Mouse (Mus musculus) forebrain, embryonic 10.5 days (tissue): Measurements from ENCODE around the gene Gatad2b. TPM values are rescaled to one million over a fixed set of nuclear protein-coding genes. Genes with fewer than 3 reads are reported as not detected.

ENCODE experiments used
- DNase-seq: peaks from one replicate; pipeline ENCODE4 v3.0.0-alpha.2; 2017; ENCODE audit warnings: low spot score; ENCODE audit errors: extremely low spot score
- H3K27ac ChIP-seq: fragments of 300-500 bp; sonication (generic); 2 replicates; pipeline ENCODE4 v1.5.1; 2016; ENCODE audit warnings: mild to moderate bottlenecking
- H3K27me3 ChIP-seq: fragments of 300-500 bp; sonication (generic); 2 replicates; pipeline ENCODE4 v1.6.1; 2016; ENCODE audit warnings: mild to moderate bottlenecking; ENCODE audit not compliant: poor library complexity, severe bottlenecking
- H3K36me3 ChIP-seq: fragments of 300-500 bp; sonication (generic); replicated peaks from 2 replicates; pipeline ENCODE4 v1.6.1; 2016; ENCODE audit warnings: mild to moderate bottlenecking, moderate library complexity
- H3K4me1 ChIP-seq: fragments of 300-500 bp; sonication (generic); 2 replicates; pipeline ENCODE4 v1.6.1; 2016
- H3K4me3 ChIP-seq: fragments of 300-500 bp; sonication (generic); 2 replicates; pipeline ENCODE4 v1.5.1; 2016; ENCODE audit warnings: mild to moderate bottlenecking, moderate library complexity
- H3K9me3 ChIP-seq: fragments of 300-500 bp; sonication (generic); 2 replicates; pipeline ENCODE4 v1.6.1; 2016; ENCODE audit warnings: mild to moderate bottlenecking, moderate library complexity
- WGBS: fragments of 180-500 bp; shearing (Covaris S2); methylation state at CpG from one replicate; pipeline ENCODE4 v1.1.7; 2016; 5-methylcytosine and 5-hydroxymethylcytosine counted together
- polyA plus RNA-seq: library from polyadenylated mRNA; unstranded; fragments of >200 nt; fragmentation: Nextera tagmentation; extraction: Ambion mirVana; gene quantifications from 2 replicates; pipeline ENCODE4 v1.2.1, GENCODE M21; 2016

Gatad2b gene
- polyA plus RNA-seq, 1 experiment from 2014 or later, result 12.4 TPM

DNA sequence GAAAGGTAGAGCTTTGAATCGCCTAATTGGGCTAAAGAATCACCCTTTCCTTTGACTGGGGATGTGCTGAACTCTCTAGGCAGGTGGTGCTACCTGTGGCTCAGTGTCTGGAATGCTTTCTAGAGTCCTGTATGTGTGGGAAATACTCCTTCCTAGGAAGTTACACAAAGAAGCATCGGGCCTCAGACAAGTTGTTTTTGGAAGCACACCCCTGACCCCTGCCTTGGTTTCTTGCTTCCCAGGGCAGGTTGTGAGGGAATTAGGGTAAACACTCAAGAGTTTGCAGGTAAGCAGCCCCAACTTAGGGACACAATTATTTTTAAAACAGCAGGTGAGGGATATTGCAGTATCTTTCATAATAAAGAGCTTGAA, 37.8 kb upstream of the Gatad2b start:
- no peaks in the 10 kb centered on the region for H3K9me3 ChIP-seq
- peak overlapping the region; percentile 86 for H3K27ac ChIP-seq
- H3K4me3 ChIP-seq, result peak overlapping the region; percentile 76
- no peaks in the 10 kb centered on the region for H3K27me3 ChIP-seq
- no peak for DNase-seq
- 31% methylated on average over 2 of the region's 2 CpGs for WGBS
- H3K36me3 ChIP-seq, result peaks cover 59% of the 10 kb centered on the region
- H3K4me1 ChIP-seq, result peaks cover 27% of the 10 kb centered on the region

DNA sequence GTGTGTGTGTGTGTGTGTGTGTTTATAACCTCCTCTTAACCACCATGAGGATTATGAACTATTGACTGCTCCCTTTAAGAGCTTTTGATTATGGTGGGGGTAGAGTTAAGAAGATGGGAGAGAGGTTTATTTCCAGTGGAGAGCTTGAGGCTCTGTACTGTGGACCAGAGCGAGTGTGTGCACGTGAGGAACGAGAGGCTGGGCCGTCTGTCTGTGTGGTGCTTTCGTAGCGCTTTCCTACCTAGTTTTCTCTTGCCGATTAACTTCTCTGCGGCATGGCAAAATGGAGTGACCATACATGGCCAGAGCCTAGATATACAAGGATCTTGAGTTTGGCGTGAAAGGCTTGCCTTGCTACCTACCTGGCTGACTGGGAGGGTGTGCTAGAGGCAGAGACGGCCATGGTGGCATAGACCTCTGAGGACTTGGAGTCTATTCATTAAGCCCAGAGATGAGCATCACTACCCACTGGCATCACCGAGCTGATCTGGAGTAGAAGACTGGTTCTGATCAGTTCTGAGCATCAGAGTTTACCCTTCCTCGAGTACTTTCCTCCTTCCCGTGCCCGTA, 37.1 kb upstream of the Gatad2b start:
- 93% methylated on average over 14 of the region's 14 CpGs for WGBS
- H3K27ac ChIP-seq, result no peak overlapping the region
- no peaks in the 10 kb centered on the region for H3K27me3 ChIP-seq
- H3K4me1 ChIP-seq, result peaks cover 24% of the 10 kb centered on the region
- no peak for DNase-seq
- H3K4me3 ChIP-seq, result peak overlapping the region; percentile 76
- no peaks in the 10 kb centered on the region for H3K9me3 ChIP-seq
- peaks cover 59% of the 10 kb centered on the region for H3K36me3 ChIP-seq

DNA sequence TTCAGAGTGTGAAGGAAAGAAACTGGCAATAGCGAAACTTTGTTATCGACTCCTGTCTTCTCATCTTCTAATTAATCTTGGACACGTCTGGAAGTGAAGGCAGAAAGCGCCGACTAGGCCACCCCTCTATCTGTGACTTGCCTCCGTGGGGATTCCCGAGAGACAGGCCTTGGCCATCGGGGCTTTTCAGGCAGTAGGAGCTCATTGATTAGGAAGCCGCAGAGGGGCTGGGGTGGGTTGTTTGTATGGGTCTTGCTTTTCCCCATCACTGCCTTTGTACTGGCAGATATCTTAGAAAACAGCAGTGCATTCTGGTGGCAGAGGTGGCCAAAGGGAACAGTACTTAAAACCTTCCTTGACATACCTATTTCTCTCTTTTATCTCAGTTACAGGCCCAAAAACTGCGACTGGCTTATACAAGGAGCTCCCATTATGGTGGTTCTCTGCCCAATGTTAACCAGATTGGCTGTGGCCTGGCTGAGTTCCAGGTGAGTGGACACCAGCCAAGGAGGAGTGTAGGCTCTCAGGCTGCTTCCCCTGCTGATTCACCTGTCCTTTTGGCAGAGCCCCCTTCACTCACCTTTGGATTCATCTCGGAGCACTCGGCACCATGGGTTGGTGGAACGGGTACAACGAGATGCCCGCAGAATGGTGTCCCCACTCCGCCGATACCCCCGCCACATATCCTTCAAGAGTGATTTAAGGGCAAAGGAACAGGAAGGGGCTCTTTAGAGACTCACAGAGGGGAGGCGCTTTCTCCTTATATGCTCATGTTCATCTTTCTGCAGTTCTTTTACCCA, 36.0 kb upstream of the Gatad2b start:
- WGBS, result 94% methylated on average over 19 of the region's 19 CpGs
- Histone ChIP-seq H3K4me3 (no peak overlapping the region), H3K36me3 (peaks cover 60% of the 10 kb centered on the region)

DNA sequence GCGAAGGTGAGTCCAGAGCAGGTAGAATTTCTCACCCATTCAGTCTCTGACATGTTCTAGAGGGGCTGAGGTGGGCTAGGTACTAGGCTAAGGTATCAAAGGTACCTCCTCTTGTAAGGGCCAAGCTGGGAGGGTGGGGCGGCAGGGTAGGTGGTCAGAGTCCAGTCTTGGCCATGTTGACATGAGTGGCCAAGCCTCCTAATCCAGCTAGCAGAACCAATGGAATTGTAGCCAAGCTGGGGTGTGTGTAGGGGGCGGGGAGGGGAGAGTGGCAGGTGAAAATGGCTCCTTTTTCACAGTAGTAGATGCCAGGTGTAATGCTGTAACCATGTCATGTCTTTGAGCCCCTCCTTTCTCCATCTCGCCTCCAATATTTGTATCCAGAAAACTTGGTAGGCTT, 34.5 kb upstream of the Gatad2b start:
- Histone ChIP-seq H3K9me3 (no peaks in the 10 kb centered on the region), H3K36me3 (peaks cover 74% of the 10 kb centered on the region), H3K27ac (no peak overlapping the region), H3K4me1 (peaks cover 22% of the 10 kb centered on the region), H3K4me3 (no peak overlapping the region), H3K27me3 (no peaks in the 10 kb centered on the region)
- no peak for DNase-seq
- WGBS, result 92% methylated on average over 4 of the region's 4 CpGs

More for the DNA sequence above, 36.0 kb upstream of the Gatad2b start:
- Histone ChIP-seq H3K9me3 (no peaks in the 10 kb centered on the region), H3K27ac (no peak overlapping the region), H3K4me1 (peaks cover 24% of the 10 kb centered on the region), H3K27me3 (no peaks in the 10 kb centered on the region)
- no peak for DNase-seq

DNA sequence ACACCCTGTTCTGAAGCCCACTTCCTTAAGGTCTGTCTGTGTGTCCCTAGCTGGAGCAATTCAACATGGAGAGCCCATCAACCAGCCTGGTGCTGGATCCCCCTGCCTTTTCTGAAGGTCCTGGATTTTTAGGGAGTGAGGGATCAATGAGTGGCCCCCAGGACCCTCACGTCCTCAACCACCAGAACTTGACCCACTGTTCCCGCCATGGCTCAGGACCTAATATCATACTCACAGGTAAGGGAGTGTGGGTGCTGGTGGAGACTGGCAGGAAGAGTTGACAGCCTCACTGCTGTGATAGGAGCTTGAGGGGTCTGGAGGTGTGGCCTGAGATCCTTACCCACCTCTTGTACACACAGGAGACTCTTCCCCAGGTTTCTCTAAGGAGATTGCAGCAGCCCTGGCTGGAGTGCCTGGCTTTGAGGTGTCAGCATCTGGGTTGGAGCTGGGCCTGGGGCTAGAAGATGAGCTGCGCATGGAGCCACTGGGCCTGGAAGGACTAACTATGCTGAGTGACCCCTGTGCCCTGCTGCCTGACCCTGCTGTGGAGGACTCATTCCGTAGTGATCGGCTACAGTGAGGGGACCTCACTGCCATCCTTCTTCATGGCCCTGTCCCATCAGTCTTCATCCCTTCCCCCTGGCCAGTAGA, 29.7 kb upstream of the Gatad2b start:
- 90% methylated on average over 5 of the region's 5 CpGs for WGBS
- DNase-seq, result no peak
- Histone ChIP-seq H3K4me1 (peaks cover 27% of the 10 kb centered on the region), H3K27ac (no peak overlapping the region), H3K27me3 (no peaks in the 10 kb centered on the region), H3K4me3 (no peak overlapping the region), H3K36me3 (peaks cover 72% of the 10 kb centered on the region), H3K9me3 (no peaks in the 10 kb centered on the region)

DNA sequence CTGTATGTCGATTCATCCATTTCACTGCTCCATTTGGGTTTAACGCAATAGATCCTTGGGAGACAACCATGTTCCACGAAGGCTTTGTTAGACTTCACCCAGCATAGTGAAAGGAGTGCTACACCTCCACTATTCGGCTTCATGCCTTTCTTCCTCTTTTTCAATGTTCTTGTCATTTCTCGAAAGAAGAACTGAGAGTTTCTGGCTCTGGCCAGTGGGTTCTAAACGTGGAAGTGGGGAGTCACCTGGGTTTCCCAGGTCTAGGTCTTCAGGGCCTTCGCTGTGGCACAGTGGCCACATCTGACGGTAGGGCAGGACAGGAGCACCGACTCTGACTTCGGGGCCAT, 28.3 kb upstream of the Gatad2b start:
- H3K4me3 ChIP-seq, result peak overlapping the region; percentile 83
- 37% methylated on average over 10 of the region's 10 CpGs for WGBS

GRCm38 (mm10) chr3:90265034-90265931, 27.7 kb upstream of the Gatad2b start, which contains the start of gene Dennd4b:
Dennd4b (plus strand) TSS chr3:90265185.
- H3K9me3 ChIP-seq, result no peaks in the 10 kb centered on the region
- DNase-seq, result peak; percentile 87
- H3K36me3 ChIP-seq, result peaks cover 67% of the 10 kb centered on the region
- H3K27me3 ChIP-seq, result no peaks in the 10 kb centered on the region
- peaks cover 27% of the 10 kb centered on the region for H3K4me1 ChIP-seq
- WGBS, result under 1% methylated on average over 79 of the region's 87 CpGs
- H3K4me3 ChIP-seq, result peak within 1 kb of the TSS; percentile 83
- peak within 1 kb of the TSS; percentile 98 for H3K27ac ChIP-seq

More for the DNA sequence above, 28.3 kb upstream of the Gatad2b start:
- DNase-seq, result no peak
- H3K27me3 ChIP-seq, result no peaks in the 10 kb centered on the region
- peaks cover 27% of the 10 kb centered on the region for H3K4me1 ChIP-seq
- H3K9me3 ChIP-seq, result no peaks in the 10 kb centered on the region
- H3K27ac ChIP-seq, result peak overlapping the region; percentile 98
- H3K36me3 ChIP-seq, result peaks cover 70% of the 10 kb centered on the region

GRCm38 (mm10) chr3:90265932-90266741, 26.8 kb upstream of the Gatad2b start:
- no peaks in the 10 kb centered on the region for H3K27me3 ChIP-seq
- no peaks in the 10 kb centered on the region for H3K9me3 ChIP-seq
- WGBS, result 30% methylated on average over 16 of the region's 16 CpGs
- peaks cover 27% of the 10 kb centered on the region for H3K4me1 ChIP-seq
- H3K4me3 ChIP-seq, result peak overlapping the region; percentile 83
- H3K27ac ChIP-seq, result peak overlapping the region; percentile 98
- H3K36me3 ChIP-seq, result peaks cover 67% of the 10 kb centered on the region
- DNase-seq, result no peak

DNA sequence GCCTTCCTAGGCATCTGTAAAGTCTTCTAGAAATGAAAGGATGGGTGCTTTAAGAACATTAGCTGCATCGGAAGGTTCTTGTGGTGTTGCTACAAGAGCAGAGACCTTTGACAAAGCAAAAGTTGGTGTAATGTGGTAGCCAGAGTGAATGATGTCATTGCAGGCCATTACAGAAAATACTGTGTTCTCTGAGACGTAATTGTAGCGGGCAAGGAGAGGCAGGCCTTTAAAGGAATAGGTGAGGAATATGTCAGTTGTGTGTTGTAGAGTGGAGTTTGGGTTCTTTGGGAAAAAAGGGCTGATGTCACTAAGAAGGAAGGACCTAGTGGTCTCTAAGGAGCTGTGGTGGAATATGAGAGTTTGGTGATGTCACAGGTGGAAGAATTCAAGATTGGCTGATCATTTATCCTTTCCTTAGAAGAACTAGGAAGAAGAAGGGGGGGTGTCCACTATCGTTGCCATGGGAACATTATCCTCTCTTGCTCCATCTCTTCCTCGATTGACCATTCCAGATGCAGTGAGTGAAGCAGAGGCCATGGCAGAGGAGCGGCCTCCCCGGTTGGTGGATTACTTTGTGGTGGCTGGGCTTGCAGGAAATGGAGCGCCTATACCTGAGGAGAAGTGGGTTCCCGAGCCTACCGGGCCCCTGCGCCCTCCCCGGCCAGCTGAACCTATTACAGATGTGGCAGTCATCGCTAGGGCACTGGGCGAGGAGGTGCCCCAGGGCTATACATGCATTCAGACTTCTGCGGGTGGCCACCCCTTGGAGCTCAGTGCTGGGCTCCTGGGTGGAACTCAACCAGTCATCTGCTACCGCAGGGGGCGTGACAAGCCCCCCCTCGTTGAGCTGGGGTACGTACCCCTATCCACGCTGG, 25.8 kb upstream of the Gatad2b start:
- Histone ChIP-seq H3K36me3 (peaks cover 67% of the 10 kb centered on the region), H3K4me3 (peak overlapping the region; percentile 83; the same call in 1 of the 2 replicates), H3K4me1 (peaks cover 27% of the 10 kb centered on the region), H3K27ac (no peak overlapping the region), H3K27me3 (no peaks in the 10 kb centered on the region), H3K9me3 (no peaks in the 10 kb centered on the region)
- no peak for DNase-seq
- 92% methylated on average over 20 of the region's 20 CpGs for WGBS

DNA sequence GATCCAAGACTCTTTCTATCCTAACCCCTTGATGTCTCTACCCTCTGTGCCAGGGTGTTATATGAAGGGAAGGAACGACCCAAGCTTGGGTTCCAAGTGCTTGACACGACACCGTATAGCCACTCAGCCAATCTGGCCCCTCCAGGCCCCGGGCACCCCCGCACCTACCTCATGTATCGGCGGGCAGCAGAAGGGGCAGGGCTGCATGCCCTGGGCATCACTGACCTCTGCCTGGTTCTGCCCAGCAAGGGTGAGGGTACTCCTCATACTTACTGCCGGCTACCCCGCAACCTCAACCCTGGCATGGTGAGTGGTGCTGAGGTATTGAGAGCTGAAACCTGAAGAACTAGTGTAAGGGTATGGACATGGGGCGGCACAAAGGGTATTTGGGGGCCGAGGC, 24.8 kb upstream of the Gatad2b start:
- no peak overlapping the region for H3K4me3 ChIP-seq
- H3K36me3 ChIP-seq, result peaks cover 66% of the 10 kb centered on the region
- peaks cover 27% of the 10 kb centered on the region for H3K4me1 ChIP-seq
- H3K9me3 ChIP-seq, result no peaks in the 10 kb centered on the region
- no peaks in the 10 kb centered on the region for H3K27me3 ChIP-seq
- WGBS, result 96% methylated on average over 11 of the region's 11 CpGs
- no peak overlapping the region for H3K27ac ChIP-seq
- no peak for DNase-seq

GRCm38 (mm10) chr3:90268971-90269370, 24.0 kb upstream of the Gatad2b start:
- no peak for DNase-seq
- Histone ChIP-seq H3K4me3 (no peak overlapping the region), H3K4me1 (peaks cover 27% of the 10 kb centered on the region), H3K9me3 (no peaks in the 10 kb centered on the region), H3K27me3 (no peaks in the 10 kb centered on the region), H3K36me3 (peaks cover 68% of the 10 kb centered on the region), H3K27ac (no peak overlapping the region)
- 90% methylated on average over 16 of the region's 16 CpGs for WGBS
